Mouse (Mus musculus): ENCODE results near the gene Galnt10.

The Galnt10 gene

DNA sequence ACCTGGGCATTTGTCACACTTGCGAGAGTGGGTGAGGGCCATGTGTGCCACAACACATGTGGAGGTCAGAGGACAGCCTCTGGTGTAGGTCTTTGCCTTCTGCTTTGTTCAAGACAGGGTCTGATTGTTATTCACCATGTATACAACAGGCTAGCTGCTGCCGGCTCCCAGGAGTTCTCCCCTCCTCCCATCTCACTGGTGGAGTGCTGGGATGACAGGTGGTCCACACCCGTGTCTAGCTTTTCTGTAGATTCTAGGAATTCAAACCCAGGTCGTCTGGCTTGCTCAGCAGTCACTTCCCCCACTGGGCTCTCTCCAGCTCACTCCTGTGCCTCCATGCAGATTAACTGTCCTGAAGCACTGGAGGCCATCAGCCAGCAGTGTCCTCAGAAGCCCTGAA, 80.7 kb downstream of the Galnt10 start:
- no peak for DNase-seq (ENCODE audit: low spot score in 2 of 2)

DNA sequence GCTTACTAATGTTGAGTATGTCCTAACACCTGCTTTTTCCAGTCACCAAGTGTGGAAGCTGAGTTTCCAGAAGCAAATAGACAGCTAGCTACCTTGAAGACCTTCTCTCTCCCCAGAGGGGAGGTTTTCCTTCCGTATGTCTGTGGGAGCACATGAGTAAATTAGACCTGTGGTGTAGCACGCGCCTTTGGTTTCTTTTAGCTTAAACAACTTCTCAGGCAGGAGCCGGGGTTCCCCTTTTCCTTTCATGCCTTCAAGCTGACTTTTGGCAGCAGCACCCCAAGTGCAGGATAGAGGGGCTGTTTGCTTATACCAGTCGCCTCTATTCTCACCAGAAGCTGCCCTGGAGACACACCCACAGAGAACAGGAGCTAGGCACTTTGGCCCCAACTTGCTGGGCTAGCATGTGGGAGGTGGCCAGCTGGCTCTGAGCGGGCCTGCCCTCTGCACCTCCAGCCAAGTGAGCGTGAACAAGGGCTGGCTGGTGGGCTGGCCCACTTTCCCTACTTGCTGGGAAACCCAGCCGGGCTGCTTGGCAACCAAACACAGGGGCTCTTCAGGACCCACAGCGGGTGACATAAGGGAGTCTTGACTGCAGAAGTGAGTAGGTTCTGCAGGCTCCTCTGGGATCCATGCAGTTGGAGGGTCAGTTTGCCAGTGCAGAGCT, 82.2 kb downstream of the Galnt10 start:
- DNase-seq (ENCODE audit: low spot score in 2 of 2): peak; percentile 85 to 86

DNA sequence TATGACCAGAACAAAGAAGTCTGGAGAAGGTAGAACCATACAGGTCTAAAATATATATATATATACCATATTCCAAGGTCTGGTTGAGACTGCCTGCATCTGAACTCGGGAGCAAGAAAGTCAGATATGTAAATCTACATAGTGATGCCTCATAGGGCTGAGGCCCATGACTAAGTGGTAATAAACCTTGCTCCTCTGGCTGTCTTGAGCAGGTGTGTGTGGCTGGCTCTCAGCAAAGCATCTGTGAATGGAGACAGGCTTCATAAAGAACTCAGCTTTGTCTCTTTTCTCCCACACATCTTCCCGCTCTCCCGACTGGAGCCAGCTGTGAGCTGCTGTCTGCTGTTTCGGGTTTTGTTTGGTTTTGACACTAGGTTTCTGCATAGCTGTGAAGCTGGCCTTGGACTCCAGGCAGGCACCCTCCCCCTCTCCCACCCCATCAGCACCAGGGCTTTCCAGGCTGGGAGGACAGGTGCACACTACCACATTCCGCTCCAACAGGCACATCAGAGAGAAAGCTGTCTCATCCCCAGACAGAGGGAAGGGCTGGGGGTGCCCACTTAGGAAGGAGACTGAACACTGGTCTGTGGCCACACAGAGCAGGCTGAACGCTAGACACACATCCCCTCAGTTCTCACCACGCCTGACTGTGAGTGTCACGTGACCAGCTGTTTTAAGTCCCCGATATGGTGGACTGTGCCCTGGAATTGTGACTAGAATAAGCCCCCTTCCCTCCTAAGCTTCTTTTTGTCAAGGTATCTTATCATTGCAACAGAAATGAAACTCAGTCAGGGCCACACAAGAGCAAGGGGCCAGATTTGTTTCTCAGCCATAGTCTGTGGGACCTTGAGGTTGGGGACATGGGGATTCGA, 87.4 kb downstream of the Galnt10 start:
- DNase-seq (ENCODE audit: low spot score in 2 of 2): no peak

DNA sequence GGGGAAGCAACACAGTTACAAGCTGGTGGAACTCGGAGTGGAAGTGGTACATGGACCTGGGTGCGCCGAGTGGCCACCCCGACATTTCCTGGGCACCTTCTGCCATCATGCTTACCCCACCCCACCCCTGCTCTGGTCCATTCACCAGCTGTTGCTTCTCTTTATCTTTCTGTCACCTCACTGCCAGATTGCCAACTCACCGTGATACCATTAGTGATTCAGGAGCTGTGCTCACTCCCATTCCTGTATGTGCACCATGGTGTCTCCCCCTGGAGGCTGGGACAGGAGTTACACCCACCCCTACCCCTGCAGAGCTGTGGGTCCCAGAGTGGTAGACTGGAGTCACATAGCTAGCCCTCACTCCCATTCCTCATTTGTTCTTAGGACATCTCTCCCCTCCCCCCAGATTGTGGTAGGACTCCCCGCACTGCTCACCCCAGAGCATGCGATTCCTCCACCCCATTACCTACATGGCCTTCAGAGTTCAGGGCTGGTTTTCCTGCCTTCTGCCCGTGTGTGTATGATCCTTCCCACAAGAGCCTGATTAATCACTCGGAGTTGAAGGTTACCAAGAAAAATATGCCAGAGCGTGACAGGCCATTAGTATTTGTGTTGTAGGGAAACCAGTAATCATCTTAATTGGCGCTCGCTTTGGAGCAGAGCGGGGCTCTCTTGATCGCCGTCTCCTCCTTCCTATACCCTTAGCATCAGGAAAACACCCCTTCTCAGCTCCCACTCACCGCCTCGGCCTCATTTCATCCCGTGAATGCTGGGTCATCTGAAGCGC, 102.2 kb downstream of the Galnt10 start:
- DNase-seq (ENCODE audit: low spot score in 2 of 2): peak in 1 of 2 experiments; percentile 41

DNA sequence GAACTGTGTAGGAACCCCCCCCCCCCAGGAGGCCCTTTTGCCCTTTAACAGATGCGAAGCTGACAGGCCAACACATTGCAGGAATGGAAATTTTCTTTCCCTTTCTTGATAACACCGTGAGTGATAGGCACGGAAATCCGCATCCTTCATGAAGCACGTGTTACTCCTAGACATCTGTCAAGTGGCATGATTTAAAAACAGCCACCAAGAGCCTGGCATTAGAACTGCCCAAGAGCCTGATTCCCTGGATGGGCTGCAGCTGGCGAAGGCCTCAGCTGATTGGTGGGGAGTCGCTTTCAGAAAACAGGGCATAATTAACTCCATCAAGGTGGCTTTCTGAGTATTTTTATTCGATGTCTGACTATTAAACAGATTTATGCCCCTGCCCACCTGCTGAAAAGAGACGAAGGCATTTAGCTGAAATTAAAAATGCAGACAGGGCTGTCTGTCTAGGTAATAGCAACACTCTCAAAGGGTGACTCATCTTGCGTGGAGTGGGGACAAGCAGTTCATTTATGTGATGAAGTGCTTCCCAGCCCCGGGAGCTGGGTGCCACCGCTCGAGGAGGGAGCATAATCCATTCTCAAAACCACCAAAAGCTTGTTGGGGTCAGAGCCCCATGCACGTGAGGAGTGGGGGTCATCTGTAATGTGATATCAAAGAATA, 108.4 kb downstream of the Galnt10 start:
- no peak for DNase-seq (ENCODE audit: low spot score in 2 of 2)

DNA sequence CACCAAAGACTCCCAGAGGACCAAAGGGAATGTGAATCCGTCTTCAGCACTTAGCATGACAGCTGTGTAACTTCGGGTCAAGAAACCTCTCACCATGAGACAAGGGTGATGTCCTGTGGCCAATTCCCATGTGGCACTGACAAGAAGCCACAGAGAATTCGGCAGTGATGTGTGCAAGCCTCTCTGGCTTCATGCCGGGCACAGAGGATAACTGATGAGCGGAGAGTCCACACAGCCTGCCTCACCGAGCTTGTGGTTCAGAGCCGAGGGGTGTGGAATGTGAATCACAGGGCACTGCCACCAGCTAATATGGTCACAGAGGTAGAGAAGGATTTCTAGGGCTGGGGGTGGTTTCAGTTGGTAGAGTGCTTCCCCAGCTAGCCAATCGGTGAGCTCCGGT, 113.4 kb downstream of the Galnt10 start:
- no peak for DNase-seq (ENCODE audit: low spot score in 2 of 2)

DNA sequence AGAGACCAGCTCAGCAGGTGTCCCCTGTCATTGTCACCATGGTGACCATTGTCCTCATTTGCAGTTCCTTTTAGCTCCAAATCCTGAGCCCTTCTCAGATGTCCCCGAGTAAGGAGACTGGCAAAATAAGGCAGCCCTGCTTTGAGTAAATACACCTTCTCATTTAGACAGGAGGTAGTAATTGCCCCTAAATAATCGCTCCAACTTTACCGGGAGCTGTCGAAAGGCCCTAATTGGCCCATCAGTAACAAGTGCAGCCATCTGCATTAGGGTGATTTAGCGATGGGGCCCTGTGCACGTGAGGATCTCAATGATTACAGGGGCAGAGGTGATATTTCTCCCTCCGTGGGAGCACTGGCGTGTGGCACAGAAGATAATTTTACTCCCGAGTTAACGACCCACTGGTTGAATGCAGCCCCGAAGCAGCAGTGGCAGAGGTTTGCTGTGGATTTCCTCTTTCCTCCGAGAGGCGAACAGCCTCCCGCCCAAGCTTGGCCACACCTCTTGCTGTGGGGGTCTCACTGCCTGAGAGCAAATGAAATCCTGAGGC, 115.3 kb downstream of the Galnt10 start:
- DNase-seq (ENCODE audit: low spot score in 2 of 2): peak in 1 of 2 experiments; percentile 36

DNA sequence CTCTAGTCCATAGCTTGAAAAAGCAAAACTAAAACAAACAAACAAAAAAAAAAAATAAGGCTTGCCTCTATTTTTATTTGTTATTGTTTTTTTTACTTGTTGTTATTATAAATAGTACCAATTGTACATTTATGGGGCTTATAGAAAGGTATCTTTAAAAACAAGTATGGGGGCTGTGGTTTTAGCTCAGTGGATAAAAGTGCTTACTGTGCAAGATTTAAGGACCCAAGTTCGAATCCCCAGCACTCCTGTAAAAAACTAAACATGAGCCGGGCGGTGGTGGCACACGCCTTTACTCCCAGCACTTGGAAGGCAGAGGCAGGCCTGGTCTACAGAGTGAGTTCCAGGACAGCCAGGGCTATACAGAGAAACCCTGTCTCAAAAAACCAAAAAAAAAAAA, 116.1 kb downstream of the Galnt10 start:
- no peak for DNase-seq (ENCODE audit: low spot score in 2 of 2)

DNA sequence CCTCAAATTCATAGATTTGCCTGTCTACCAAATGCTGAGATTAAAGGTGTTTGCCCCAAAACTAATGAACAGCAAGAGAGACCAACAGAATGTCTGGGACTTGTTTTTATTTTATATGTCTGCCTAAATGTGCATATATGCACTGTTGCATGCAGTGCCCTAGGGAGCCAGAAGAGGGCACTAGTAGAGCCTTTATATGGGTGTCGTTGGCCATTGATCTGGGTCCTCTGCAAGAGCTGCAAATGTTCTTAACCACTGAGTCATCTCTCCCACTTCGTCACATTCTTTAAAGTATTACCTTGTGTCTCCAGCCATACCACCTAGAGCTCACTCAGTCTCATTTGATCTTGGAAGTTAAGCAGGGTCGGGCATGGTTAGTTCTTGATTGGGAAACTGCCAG, 118.9 kb downstream of the Galnt10 start:
- DNase-seq (ENCODE audit: low spot score in 2 of 2): no peak

DNA sequence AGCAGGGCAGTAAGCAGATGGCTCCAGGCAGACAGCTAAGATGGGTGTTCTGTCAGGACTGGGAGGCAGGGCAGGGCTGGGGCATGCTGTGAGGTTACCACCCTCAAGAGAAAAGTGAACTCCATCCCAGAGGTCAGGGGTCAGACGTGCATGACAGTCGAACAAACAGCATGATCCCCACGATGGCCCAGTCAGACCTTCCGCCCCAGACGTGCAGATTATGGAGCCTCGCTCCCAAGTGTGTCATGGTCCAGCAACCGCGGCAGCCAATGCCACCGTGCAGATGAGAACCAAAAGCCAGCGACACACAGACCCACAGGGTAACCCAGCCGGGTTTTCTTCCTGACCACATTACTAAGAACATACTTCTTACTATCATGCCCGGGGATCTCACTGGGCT, 121.4 kb downstream of the Galnt10 start:
- DNase-seq (ENCODE audit: low spot score in 2 of 2): no peak

DNA sequence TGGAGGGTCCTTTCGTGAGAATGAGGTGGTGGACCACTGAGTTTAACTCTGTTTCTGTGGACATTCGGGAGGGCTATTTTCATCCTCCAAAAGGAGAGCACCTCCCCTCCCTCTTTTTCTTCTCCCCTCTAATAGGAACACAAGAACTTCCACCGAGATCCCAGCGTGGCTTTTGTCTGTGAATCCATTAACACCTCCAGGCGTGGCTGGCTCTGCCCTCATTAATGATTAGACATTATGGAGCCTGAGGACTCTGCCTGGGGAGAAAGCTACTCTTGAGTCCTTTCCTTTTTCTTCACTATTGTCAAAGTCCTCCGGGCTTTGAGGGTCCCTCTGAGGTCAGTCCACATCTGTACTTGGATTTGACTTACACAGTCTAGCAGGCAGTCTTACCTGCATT, 121.9 kb downstream of the Galnt10 start:
- no peak for DNase-seq (ENCODE audit: low spot score in 2 of 2)

DNA sequence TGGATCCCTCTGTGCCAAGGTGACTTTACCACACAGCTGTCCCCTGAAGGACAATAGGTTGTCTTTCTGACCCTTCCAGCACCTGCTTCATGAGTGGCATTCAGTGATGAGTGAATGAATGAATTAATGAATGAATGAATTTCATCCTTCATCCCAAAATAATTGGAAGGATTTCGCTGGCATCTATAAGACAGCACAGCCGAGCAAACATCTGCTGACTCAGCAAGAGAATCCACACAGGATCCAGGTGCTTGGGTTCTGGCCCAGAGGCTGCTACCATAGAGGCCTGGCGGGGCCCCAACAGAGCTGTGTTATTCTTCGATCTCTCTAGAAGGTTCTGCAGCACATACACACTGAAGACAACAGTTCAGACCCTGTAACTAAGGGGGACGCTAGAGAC, 125.5 kb downstream of the Galnt10 start:
- no peak for DNase-seq (ENCODE audit: low spot score in 2 of 2)

DNA sequence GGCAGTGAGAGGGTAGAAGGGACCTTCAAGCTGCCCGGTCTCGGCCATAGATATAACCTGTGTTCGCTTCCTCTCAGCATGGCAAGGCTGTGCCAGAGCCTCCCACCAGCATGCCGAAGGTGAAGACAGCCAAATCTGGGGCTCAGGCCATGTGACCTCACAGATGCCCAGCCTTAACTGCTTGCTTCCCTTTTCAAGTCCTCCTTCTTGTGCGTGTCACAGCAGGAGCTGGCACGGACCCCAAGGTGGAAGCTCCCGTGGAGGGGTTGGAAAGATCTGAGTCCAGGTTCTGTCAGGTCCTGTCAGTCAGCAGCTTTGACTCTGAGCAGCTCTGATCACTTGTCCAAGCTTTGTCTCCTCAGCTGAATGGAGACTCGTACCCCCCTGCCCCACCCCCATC, 126.4 kb downstream of the Galnt10 start:
- DNase-seq (ENCODE audit: low spot score in 2 of 2): no peak

DNA sequence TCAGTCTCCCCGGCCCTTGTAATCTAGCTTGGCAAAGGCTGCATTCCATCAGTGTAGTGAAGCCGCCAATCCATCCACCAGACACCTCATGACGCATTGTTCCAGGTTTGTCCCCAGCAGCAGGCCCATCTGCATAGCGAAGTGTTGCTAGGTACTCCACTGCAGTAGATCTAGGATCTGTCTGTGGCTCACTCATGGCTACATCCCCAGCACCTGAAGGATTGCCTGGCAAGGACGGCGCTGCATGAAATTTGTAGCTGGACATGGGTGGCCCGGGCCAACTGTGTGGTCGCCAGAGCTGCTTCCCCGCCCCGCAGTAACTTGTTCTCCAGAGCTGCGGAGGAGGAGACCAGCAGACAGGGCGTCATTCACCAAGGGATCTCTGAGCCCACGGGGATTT, 128.2 kb downstream of the Galnt10 start:
- DNase-seq (ENCODE audit: low spot score in 2 of 2): no peak

DNA sequence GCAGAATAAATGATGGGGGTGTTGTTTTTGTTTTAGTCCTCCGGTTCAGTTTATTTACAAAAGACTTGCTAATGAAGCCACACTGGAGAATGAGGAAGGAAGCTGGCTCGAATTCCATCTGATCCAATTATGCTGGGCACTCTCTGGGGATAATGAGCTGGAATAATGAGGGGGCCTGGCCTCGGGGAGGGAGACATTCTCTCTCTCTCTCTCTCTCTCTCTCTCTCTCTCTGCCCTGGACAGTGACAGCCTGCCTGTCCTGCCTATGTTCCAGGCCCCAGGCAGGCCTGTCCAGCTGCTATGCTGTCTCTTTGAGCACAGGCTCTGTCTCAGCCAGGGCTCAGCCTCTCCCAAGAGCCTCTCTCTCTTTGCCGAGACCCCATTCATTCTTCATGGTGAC, 128.7 kb downstream of the Galnt10 start:
- peak in 1 of 2 experiments; percentile 27 for DNase-seq (ENCODE audit: low spot score in 2 of 2)

DNA sequence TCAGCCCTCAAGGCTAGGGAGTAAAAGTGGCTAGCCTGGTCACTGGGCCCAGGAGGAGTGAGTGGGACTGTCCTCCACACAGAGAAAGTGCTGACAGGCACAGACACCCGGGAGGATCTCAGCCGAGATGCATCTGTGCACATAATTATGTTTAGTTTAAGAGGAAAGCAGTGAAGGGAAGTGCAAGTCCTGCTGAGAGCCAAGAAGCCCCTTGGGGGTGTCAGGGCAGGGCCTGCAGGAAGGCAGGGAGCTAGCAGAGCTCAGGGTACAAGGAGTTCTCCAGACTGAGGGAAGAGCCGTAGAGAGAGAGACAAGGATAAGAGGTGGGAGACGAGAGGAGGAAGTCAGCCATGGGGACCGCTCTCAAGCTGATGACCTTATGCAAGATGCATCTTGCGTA, 130.6 kb downstream of the Galnt10 start:
- DNase-seq (ENCODE audit: low spot score in 2 of 2): no peak

DNA sequence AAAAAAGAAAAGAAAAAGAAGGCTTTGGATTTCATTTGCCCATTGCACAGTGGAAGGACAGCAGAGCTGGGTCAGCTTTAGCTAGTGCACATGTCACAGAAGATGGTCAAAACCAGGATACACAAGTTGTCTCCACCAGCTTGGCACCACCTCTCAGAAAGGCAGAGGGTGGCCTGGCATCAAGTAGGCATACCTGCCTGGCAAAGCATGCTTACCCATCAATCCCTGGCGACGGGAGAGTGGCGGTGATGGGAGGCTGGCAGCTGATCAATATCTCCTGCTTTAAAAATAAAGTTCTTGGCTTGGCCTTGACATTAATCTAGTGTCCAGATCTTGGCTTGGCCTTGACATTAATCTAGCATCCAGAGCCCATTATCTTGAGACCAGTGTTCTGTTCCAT, 131.3 kb downstream of the Galnt10 start:
- DNase-seq (ENCODE audit: low spot score in 2 of 2): no peak

DNA sequence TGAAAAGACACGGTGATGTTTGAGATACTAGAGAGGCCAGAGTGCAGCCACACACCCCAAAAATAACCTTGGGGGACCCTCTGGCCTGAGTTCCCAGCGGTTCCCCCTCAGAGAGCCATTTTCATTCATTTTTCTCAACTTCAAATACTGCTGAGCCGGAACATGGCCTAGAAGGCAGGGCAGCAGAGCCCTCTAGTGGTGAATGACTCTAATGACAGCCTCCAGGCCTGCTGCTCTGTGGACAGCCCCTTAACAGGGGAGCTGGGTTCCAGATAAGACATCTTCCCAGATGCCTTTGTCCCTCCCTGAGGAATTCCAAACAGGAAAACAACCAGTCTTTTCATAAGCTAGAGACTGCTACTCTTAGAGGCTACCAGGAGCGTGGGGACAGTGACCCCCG, 133.1 kb downstream of the Galnt10 start:
- DNase-seq (ENCODE audit: low spot score in 2 of 2): peak; percentile 48 to 76

DNA sequence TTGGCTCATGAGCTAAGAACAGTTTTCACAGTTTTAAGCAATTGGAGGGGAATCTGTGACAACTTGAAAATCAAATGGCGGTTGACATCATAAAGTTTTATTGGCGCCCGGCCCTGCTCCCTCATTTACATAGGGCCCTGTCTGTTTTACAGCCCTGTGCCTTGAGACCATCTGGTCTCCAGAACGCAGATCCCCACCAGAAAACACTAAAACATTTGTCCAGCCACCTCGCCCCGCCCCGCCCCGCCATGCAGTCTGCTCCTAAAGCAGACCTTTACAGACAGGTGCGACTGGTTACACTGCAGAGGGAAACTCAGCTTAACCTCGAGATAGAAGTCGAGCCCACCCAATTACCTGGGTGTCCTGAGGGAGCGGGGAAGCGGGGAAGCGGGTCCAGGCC, 134.6 kb downstream of the Galnt10 start:
- no peak for DNase-seq (ENCODE audit: low spot score in 2 of 2)

DNA sequence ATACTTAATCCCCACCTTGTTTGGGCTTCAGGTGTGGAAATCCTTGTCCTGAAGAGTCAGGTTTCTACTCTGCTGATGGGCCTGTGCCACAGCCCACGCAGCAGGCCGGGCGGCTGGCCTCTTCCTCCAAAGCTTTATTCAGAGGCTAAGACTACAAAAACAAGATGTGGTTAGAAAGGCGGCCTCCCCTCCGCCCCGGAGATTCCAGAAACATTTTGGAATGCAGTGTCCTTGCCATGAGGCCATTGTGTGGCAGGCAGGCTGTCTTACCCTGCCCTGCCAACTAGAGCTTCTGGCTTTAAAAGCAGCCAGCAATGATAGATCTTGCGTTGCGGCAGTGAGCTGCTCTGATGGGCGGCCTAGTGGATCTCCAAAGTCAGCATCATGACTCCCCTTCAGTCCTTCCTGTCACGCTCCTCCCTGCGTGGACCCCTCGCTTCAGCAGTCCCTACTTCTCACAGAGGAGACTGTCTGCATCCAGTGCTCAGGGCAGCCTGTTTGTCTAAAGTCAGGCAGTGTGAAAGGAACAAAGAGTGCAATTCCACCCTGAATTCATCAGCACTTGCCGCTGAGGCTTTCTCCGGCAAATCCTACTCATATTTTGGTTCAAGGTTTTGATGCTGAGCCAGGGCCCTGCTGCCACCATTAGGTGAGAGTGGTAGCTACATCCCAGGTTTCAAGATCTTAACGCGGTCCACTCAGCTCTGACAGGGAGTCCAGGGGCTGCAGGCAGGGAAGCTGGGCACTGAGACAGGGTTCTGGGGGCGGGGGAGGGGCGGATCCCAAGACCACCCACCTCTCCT, 141.6 kb downstream of the Galnt10 start:
- peak; percentile 73 to 78 for DNase-seq (ENCODE audit: low spot score in 2 of 2)

DNA sequence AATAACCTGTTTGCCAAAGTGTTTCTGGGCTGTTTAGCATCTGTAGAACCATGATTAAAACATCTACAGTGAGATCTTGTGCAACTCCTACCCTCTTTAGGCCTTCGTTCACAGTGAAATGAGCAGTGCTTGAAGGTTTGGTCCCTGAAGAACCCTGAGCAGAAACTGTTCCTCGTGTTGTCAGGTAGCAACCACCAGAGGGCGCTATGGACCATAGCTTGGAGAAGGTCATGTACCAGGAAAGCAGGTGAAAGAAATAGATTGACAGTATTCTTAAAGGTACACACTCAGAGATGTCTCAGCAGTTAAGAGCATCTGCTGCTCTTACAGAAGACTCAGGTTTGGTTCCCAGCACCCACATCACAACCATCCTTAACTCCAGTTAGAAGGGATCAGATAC, 142.7 kb downstream of the Galnt10 start:
- DNase-seq (ENCODE audit: low spot score in 2 of 2): no peak
